Mouse (Mus musculus): ENCODE data around the gene Omg. TPM values are rescaled to one million over a fixed set of nuclear protein-coding genes. Genes with fewer than 3 reads are reported as not detected.

Omg gene
- polyA plus RNA-seq, 1 experiment from 2014 or later: 0.56 TPM

DNA sequence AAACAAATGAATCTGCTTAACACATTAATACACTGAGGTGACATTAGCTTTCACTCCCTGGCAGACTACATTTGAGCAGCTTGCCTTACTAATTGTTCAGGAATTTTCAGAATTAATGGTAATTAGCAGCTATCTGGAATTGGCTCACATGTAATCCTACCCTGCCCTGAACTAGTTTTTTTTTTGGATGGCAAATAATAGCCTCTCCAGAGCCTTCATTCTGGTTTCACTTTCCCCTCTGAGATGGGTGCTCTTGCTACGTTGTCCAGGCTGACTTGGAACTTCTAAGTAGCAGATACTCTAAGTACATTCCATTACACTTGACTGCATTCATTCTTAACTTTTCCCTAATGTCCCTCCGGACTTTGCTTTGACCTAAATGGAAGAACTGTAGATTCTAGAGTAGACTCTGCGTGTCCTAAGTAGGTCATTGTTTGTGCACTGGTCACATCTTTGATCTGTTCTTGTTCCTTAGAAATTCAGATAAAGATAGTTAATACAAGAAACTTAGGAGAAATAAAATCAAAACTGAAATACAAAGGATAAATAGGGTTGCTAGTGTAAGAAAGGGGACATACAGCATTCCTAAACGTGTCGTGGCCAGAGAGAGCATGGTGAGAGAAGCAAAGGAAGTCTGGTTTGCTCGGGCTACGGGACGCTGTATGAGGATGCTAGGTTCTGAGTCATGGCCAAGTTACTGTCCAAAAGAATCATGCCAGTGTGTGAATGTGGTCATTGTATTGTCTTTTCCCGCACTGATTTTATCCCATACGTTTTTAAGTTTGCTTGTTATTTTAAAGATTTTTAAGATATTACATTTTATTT is 8.7 kb downstream of the Omg start:
- Histone ChIP-seq H3K4me1 (ENCODE audit: control insufficient read depth, insufficient read depth, low read length) (no peaks in the 10 kb centered on the region), H3K27ac (ENCODE audit: low read depth, low read length) (no peak overlapping the region), H3K9me3 (ENCODE audit: control insufficient read depth, low read length) (no peaks in the 10 kb centered on the region), H3K4me3 (ENCODE audit: low read depth, low read length) (no peak overlapping the region), H3K27me3 (ENCODE audit: control insufficient read depth, insufficient read depth, low read length) (no peaks in the 10 kb centered on the region), H3K4me2 (ENCODE audit: low read depth) (no peak overlapping the region), H3K9ac (ENCODE audit: low read length) (no peak overlapping the region), H3K36me3 (ENCODE audit: control insufficient read depth, insufficient read depth, low read length) (no peaks in the 10 kb centered on the region)
- 89% methylated on average over 10 of the region's 10 CpGs for WGBS
- no peak for ATAC-seq (ENCODE audit: insufficient read depth, low FRiP score, low TSS enrichment)
- DNase-seq (ENCODE audit: low spot score): no peak

DNA sequence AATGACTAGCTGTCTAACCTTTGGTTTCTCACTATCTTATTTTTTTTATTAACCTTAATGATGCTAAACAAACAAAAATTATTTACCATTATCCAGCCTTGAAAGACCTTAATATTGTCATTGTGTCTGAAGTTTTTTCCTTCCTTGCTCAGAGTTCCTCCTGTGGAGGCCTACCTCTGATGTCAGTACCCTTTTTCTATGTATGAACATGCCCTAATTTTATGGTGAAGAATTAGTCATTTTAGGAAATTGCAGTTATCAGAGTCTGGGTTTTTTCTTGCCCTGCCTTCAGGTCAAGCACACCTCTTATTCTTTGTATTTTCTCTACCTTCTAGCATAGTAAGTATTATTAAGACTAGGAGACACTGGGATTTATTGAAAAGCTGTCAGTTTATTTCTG is 19.2 kb downstream of the Omg start:
- Histone ChIP-seq H3K27me3 (ENCODE audit: control insufficient read depth, insufficient read depth, low read length) (no peaks in the 10 kb centered on the region), H3K4me1 (ENCODE audit: control insufficient read depth, insufficient read depth, low read length) (no peaks in the 10 kb centered on the region), H3K9me3 (ENCODE audit: control insufficient read depth, low read length) (no peaks in the 10 kb centered on the region), H3K9ac (ENCODE audit: low read length) (no peak overlapping the region), H3K4me2 (ENCODE audit: low read depth) (no peak overlapping the region), H3K4me3 (ENCODE audit: low read depth, low read length) (no peak overlapping the region), H3K36me3 (ENCODE audit: control insufficient read depth, insufficient read depth, low read length) (no peaks in the 10 kb centered on the region), H3K27ac (ENCODE audit: low read depth, low read length) (no peak overlapping the region)
- ATAC-seq (ENCODE audit: insufficient read depth, low FRiP score, low TSS enrichment) (no peak), DNase-seq (ENCODE audit: low spot score) (no peak)

DNA sequence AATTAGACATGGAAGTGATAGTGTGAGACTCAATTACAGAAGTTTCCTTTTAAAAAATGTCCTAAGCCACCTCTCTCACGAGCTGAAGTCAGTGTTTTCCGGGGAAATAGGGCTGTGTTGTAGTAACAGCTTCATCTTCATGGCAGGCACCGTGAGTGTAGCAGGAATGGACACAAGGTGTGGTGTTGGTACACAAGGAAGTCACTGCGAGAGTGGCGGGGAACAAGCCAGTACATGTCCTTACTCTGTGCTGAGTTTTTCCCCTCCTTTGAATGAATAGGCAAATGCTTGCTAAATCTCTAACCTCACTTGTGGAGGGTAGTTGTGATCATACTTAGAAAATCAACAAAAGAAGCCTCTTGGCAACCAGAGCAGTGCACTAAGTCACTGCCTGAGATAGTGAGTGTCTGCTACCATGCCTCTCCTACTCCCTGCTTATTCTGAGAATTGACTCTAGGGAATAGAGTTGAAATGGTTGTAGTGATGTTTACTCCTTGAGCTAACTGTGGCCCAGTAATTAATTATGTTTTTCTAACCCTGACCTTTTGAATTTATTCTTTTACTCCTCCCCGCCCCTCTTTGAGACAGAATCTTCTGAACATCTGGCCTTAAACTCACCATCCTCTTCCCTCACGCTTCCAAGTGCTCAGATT is 19.9 kb downstream of the Omg start:
- no peaks in the 10 kb centered on the region for H3K36me3 ChIP-seq (ENCODE audit: control insufficient read depth, insufficient read depth, low read length)
- no peak overlapping the region for H3K27ac ChIP-seq (ENCODE audit: low read depth, low read length)
- whole genome bisulfite sequencing: 85% methylated on average over 7 of the region's 7 CpGs
- no peak for DNase-seq (ENCODE audit: low spot score)
- H3K4me1 ChIP-seq (ENCODE audit: control insufficient read depth, insufficient read depth, low read length): no peaks in the 10 kb centered on the region
- H3K4me3 ChIP-seq (ENCODE audit: low read depth, low read length): no peak overlapping the region
- no peaks in the 10 kb centered on the region for H3K27me3 ChIP-seq (ENCODE audit: control insufficient read depth, insufficient read depth, low read length)
- H3K4me2 ChIP-seq (ENCODE audit: low read depth): no peak overlapping the region
- no peak for ATAC-seq (ENCODE audit: insufficient read depth, low FRiP score, low TSS enrichment)
- H3K9me3 ChIP-seq (ENCODE audit: control insufficient read depth, low read length): no peaks in the 10 kb centered on the region
- H3K9ac ChIP-seq (ENCODE audit: low read length): no peak overlapping the region

DNA sequence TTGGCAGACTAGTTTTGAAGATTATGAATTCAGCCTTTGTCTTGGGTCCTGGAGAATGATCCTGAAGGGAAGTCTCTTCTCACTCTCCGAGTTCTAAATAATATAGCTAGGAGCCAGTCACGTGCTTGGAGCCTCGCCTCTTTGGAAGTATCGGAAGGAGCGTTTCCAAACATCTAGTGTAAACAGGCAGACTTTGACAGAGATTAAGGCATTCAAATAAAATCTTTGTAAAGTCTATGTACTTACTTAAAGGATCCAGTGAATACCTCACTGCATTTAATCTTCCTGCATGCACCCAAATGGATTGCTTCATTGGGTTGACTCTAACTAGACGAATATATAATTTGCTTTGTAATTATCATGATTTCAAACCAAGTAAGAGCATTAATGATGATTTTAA is 20.5 kb downstream of the Omg start:
- no peak overlapping the region for H3K4me3 ChIP-seq (ENCODE audit: low read depth, low read length)
- no peak overlapping the region for H3K9ac ChIP-seq (ENCODE audit: low read length)
- no peak for ATAC-seq (ENCODE audit: insufficient read depth, low FRiP score, low TSS enrichment)
- no peak overlapping the region for H3K4me2 ChIP-seq (ENCODE audit: low read depth)
- H3K36me3 ChIP-seq (ENCODE audit: control insufficient read depth, insufficient read depth, low read length): no peaks in the 10 kb centered on the region
- no peaks in the 10 kb centered on the region for H3K4me1 ChIP-seq (ENCODE audit: control insufficient read depth, insufficient read depth, low read length)
- H3K27ac ChIP-seq (ENCODE audit: low read depth, low read length): no peak overlapping the region
- whole genome bisulfite sequencing: 93% methylated on average over 6 of the region's 6 CpGs
- H3K27me3 ChIP-seq (ENCODE audit: control insufficient read depth, insufficient read depth, low read length): no peaks in the 10 kb centered on the region
- H3K9me3 ChIP-seq (ENCODE audit: control insufficient read depth, low read length): no peaks in the 10 kb centered on the region
- DNase-seq (ENCODE audit: low spot score): no peak

DNA sequence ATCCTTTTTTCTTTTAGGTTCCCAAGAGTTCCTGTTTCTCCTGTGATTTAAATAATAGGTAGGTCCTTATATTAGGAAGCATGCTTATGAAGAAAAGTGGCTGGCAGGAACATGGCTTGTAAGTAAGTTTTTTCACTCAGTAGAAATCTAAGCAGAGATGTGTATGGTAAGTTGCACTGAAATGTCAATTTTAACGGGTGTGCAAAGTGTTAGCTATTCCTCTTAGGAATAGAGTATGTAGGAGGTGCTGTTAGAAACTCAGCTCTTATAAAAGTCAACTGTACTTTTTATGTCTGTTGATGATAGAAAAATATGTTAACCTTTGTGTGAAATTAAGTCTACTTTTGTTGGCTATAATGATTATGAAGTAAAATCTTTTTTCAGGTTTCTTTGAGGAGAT is 35.8 kb downstream of the Omg start:
- Histone ChIP-seq H3K36me3 (ENCODE audit: control insufficient read depth, insufficient read depth, low read length) (peaks cover 5% of the 10 kb centered on the region), H3K4me1 (ENCODE audit: control insufficient read depth, insufficient read depth, low read length) (no peaks in the 10 kb centered on the region)
- 98% methylated on average over 1 of the region's 1 CpGs for WGBS

DNA sequence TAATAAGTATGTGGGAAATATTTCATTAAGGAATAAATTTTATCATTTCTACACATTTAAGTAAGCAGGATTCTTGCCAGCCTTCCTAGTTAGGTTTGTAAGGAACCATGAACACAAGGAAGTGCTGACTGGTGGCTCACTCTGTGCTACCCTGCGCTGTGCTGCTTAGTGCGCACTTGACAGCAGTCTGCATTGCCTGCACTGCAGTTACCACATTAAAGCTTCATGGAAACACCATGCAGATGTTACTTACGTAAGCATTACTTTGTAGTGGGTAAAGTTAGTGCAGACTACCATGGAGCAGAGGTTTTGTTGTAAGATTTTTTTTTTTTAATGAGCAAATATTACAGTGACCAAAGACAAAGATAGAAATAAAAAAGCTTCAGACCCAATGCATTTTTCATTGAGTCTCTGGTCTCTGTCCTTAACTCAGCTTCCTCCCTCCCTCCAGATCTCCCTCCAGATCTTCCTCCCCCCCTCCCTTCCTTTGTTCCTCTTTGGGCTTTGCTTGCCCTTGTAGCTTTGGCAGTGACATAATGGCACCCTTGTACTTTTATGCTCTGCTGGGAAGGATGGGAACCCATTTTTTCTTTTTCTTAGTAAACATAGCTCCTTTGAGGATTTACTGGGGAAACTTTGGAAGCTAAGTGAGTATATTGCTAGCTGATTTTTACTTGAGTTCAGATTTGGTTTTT is 43.0 kb downstream of the Omg start:
- WGBS: 96% methylated on average over 3 of the region's 3 CpGs
- no peaks in the 10 kb centered on the region; the same call in 1 of the 2 replicates for H3K36me3 ChIP-seq (ENCODE audit: control insufficient read depth, insufficient read depth, low read length)
- DNase-seq (ENCODE audit: low spot score) (no peak), ATAC-seq (ENCODE audit: insufficient read depth, low FRiP score, low TSS enrichment) (no peak)
- no peak overlapping the region for H3K4me2 ChIP-seq (ENCODE audit: low read depth)
- H3K4me1 ChIP-seq (ENCODE audit: control insufficient read depth, insufficient read depth, low read length): no peaks in the 10 kb centered on the region
- H3K4me3 ChIP-seq (ENCODE audit: low read depth, low read length): no peak overlapping the region
- H3K27me3 ChIP-seq (ENCODE audit: control insufficient read depth, insufficient read depth, low read length): no peaks in the 10 kb centered on the region
- H3K9ac ChIP-seq (ENCODE audit: low read length): no peak overlapping the region
- H3K9me3 ChIP-seq (ENCODE audit: control insufficient read depth, low read length): no peaks in the 10 kb centered on the region
- no peak overlapping the region for H3K27ac ChIP-seq (ENCODE audit: low read depth, low read length)

More for the DNA sequence above, 35.8 kb downstream of the Omg start:
- Histone ChIP-seq H3K9me3 (ENCODE audit: control insufficient read depth, low read length) (no peaks in the 10 kb centered on the region), H3K4me2 (ENCODE audit: low read depth) (no peak overlapping the region), H3K27ac (ENCODE audit: low read depth, low read length) (no peak overlapping the region), H3K9ac (ENCODE audit: low read length) (no peak overlapping the region), H3K4me3 (ENCODE audit: low read depth, low read length) (no peak overlapping the region), H3K27me3 (ENCODE audit: control insufficient read depth, insufficient read depth, low read length) (no peaks in the 10 kb centered on the region)
- DNase-seq (ENCODE audit: low spot score) (no peak), ATAC-seq (ENCODE audit: insufficient read depth, low FRiP score, low TSS enrichment) (no peak)

DNA sequence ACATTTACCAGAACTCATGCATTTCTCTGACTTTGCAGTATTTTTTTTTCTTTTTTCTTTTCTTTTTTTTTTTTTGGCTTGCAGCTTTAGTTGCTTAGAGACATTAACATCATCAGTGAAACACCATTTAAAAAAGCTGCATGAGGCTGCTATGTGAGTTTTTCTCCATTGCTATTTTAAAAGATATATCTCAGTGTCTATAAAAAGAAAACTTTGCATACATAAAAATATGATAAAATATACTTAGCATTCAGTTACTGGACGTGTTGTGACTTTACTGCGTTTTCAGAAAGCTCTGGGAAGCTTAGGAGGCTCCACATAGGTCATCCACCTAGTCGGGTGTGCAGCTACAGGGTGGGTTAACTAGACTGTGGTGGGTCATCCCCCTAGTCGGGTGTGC is 44.0 kb downstream of the Omg start:
- no peak for DNase-seq (ENCODE audit: low spot score)
- H3K36me3 ChIP-seq (ENCODE audit: control insufficient read depth, insufficient read depth, low read length): no peaks in the 10 kb centered on the region; the same call in 1 of the 2 replicates
- WGBS: 95% methylated on average over 4 of the region's 4 CpGs
- H3K27ac ChIP-seq (ENCODE audit: low read depth, low read length): no peak overlapping the region
- no peak overlapping the region for H3K9ac ChIP-seq (ENCODE audit: low read length)
- no peak for ATAC-seq (ENCODE audit: insufficient read depth, low FRiP score, low TSS enrichment)
- no peaks in the 10 kb centered on the region for H3K4me1 ChIP-seq (ENCODE audit: control insufficient read depth, insufficient read depth, low read length)
- no peaks in the 10 kb centered on the region for H3K9me3 ChIP-seq (ENCODE audit: control insufficient read depth, low read length)
- H3K4me3 ChIP-seq (ENCODE audit: low read depth, low read length): no peak overlapping the region
- no peaks in the 10 kb centered on the region for H3K27me3 ChIP-seq (ENCODE audit: control insufficient read depth, insufficient read depth, low read length)
- no peak overlapping the region for H3K4me2 ChIP-seq (ENCODE audit: low read depth)

DNA sequence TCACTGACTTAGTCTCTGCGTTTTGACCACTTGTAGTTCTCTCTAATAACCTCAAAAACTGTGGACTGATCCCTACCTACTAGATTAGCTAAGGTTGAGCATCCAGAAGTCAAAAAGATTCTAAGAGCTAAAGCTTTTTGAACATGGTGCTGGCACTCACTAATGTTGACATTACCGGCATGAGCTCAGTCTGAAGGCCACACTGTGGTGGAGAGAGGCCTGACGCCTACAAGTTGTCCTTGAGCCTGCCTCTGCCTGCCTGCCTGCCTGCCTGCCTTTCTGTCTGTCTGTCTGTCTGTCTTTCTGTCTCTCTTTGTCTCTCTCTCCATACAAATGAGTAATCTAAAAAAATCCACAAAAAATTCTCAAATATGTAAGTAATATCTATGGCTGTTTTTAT is 46.0 kb downstream of the Omg start:
- Histone ChIP-seq H3K4me3 (ENCODE audit: low read depth, low read length) (no peak overlapping the region), H3K36me3 (ENCODE audit: control insufficient read depth, insufficient read depth, low read length) (no peaks in the 10 kb centered on the region; the same call in none of the 2 replicates), H3K4me1 (ENCODE audit: control insufficient read depth, insufficient read depth, low read length) (no peaks in the 10 kb centered on the region), H3K9me3 (ENCODE audit: control insufficient read depth, low read length) (no peaks in the 10 kb centered on the region), H3K9ac (ENCODE audit: low read length) (no peak overlapping the region), H3K27me3 (ENCODE audit: control insufficient read depth, insufficient read depth, low read length) (no peaks in the 10 kb centered on the region), H3K4me2 (ENCODE audit: low read depth) (no peak overlapping the region), H3K27ac (ENCODE audit: low read depth, low read length) (no peak overlapping the region)
- DNase-seq (ENCODE audit: low spot score) (no peak), ATAC-seq (ENCODE audit: insufficient read depth, low FRiP score, low TSS enrichment) (no peak)
- 78% methylated on average over 3 of the region's 3 CpGs for WGBS

All from neural tube, embryonic 11.5 days (tissue).